In genomic region chr9:107985131-107986119, GRCm38 (mm10) we compare ENCODE assay signal across 8 mouse cellular contexts. TPM values are rescaled to one million over a fixed set of nuclear protein-coding genes. Genes with fewer than 3 reads are reported as not detected.
DNase-seq lines count a peak whose midpoint lies in the region; ATAC-seq lines count a peak whose summit lies in the region.

Inka1 (minus strand) TSS chr9:107985879.

- DNase-seq in adrenal gland, adult 18-20 months (ENCODE audit: low spot score in 2 of 2): peak; percentile 87 to 92
- DNase-seq in embryo, embryonic 10.5 days (ENCODE audit: low spot score): peak; percentile 92
- peak; percentile 93 for DNase-seq in gastrocnemius, postnatal 14 days
- peak; percentile 94 for DNase-seq in induced T-regulatory cell, adult 2 months (ENCODE audit: low read depth)
- peak; percentile 76 to 87 for DNase-seq in left cerebral cortex, postnatal 25 days (ENCODE audit: low spot score in 2 of 2)
- peak; percentile 77 to 78 for DNase-seq in right cerebral cortex, postnatal 36 days (ENCODE audit: low spot score in 2 of 2)
- DNase-seq in urinary bladder, postnatal 36 days (ENCODE audit: low spot score in 2 of 2): peak; percentile 85 to 88

- intact Hi-C loops in gastrocnemius, postnatal 14 days (cut with DNase I; ENCODE audit: low total_unique reads): no loop called here
- intact Hi-C loops in left cerebral cortex, postnatal 25 days (cut with DNase I): loop anchor here (1.0 to 5.0 kb wide), 2 partner anchors 21 to 83 kb away; no protein-coding TSS in a partner anchor

- peak; percentile 66 for ATAC-seq in megakaryocyte-erythroid progenitor cell, adult 5-6 weeks (replicated peaks; ENCODE audit: low FRiP score, low TSS enrichment, poor library complexity, severe bottlenecking)

RNA-seq across cellular contexts. Expression of gene Inka1, which starts in this region (rescaled TPM):
- 1 to 10 TPM; 4.3 to 6.4 TPM for total RNA-seq in adrenal gland, adult 18-20 months (2021)
- total RNA-seq in gastrocnemius, postnatal 14 days (2021): 1 to 10 TPM; 6.0 to 7.6 TPM
- 1 to 10 TPM; 3.9 to 4.0 TPM for total RNA-seq in left cerebral cortex, postnatal 25 days (2021)
- 23.1 and 29.7 TPM in 2 replicates for total RNA-seq in megakaryocyte-erythroid progenitor cell, adult 5-6 weeks (2014; fragmentation: Nextera tagmentation)
- 28.6 and 47.3 TPM in 2 replicates for total RNA-seq in megakaryocyte-erythroid progenitor cell, adult 5-6 weeks (2017)

Comparison
In these comparisons a context has a peak if more than half of its experiments do, and no peak if none do; other contexts are left out.
1. Peak in every context shown above with its lines: DNase-seq and ATAC-seq.